19 mouse cellular contexts compared by ENCODE assay signal in genomic region chr11:37474068-37474467, GRCm38 (mm10).
"Had no signal": no experiment of that assay in that cellular context is flagged by ENCODE, and none has a peak within 500 bp of the region (broad histone marks: within the 10 kb centered on the region; RNA-seq: fewer than 3 reads in every experiment).

No protein-coding gene starts in this region.

- H3K9me3 ChIP-seq: midbrain, embryonic 10.5 days; midbrain, embryonic 12.5 days; neural tube, embryonic 13.5 days; neural tube, embryonic 15.5 days had no signal

- H3K4me3 ChIP-seq: midbrain, embryonic 10.5 days; midbrain, embryonic 12.5 days; myocyte; neural tube, embryonic 13.5 days; neural tube, embryonic 15.5 days had no signal

- H3K9ac ChIP-seq: lung, embryonic 14.5 days; midbrain, embryonic 12.5 days; neural tube, embryonic 13.5 days; neural tube, embryonic 15.5 days had no signal

- H3K27me3 ChIP-seq: midbrain, embryonic 12.5 days; neural tube, embryonic 13.5 days; neural tube, embryonic 15.5 days had no signal

- H3K4me1 ChIP-seq: midbrain, embryonic 10.5 days; midbrain, embryonic 12.5 days; neural tube, embryonic 13.5 days; neural tube, embryonic 15.5 days had no signal

- H3K36me3 ChIP-seq: midbrain, embryonic 10.5 days; midbrain, embryonic 12.5 days; neural tube, embryonic 13.5 days; neural tube, embryonic 15.5 days had no signal

- H3K27ac ChIP-seq: midbrain, embryonic 10.5 days; midbrain, embryonic 12.5 days; neural tube, embryonic 13.5 days; neural tube, embryonic 15.5 days had no signal

- ATAC-seq: midbrain, embryonic 16.5 days had no signal

- H3K4me2 ChIP-seq: lung, embryonic 14.5 days; midbrain, embryonic 12.5 days; neural tube, embryonic 13.5 days; neural tube, embryonic 15.5 days had no signal

- DNase-seq: lung, adult 18-20 months; lung, postnatal 10 days; lung, postnatal 4 days; midbrain, embryonic 14.5 days; retina, postnatal 1 day; right cerebral cortex, adult 18-20 months; right cerebral cortex, postnatal 25 days; right cerebral cortex, postnatal 4 days; spleen, adult 18-20 months; thymus, adult 18-20 months; thymus, postnatal 14 days; thymus, postnatal 36 days had no signal
